Mouse (Mus musculus) adrenal gland, postnatal 36 days (tissue): Measurements from ENCODE around the gene Dld. TPM values are rescaled to one million over a fixed set of nuclear protein-coding genes. Genes with fewer than 3 reads are reported as not detected.

Experiments
- DNase-seq, 2 experiments: peaks; one replicate each; pipeline ENCODE4 v3.0.0; 2021; ENCODE audit warnings: mixed read lengths in 1 of 2
- total RNA-seq, 2 experiments: library from RNA; stranded (reverse); gene quantifications; 2 replicates each; pipeline ENCODE4 v1.2.3; 2021

The Dld gene
- total RNA-seq, 2 experiments from 2014 or later: 290 to 341 TPM

DNA sequence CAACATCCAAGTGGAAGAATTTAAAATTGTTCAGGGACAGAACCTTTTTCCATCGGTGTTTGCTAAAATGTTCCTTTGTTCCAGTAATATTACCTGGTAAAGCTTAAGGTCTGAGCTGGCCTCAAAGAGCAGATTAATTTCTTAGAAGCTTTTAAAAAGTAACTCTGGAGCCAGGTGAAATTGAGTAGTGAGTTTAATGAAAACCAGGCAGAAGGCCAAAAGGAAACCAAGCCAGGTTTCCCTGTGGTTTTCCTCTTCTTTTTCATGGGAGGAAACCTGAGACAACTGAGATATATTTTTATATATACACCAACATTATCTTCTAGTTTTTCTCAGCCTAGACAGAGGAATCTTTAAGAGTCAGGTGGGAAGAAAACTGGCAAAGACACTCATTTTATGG lies 29.7 kb downstream of the Dld start:
- DNase-seq: no peak

DNA sequence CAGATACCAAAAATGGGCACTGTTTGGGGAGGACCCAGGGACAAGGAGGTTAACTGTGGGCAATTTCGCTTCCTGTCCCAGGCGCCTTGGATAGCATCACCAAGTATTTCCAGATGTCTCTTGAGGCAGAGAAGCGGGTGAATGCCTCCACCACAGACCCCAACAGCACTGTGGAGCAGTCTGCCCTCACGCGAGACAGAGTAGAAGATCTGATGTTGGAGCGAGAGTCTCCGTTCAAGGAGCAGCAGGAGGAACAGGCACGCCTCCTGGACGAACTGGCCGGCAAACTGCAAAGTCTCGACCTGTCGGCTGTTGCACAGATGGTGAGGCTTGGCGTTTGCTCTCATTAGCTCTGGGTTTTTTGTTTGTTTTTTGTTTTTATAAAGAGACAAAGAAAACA lies 30.4 kb downstream of the Dld start:
- DNase-seq: no peak

GRCm38 (mm10) chr12:31318409-31318963 lies 32.8 kb downstream of the Dld start:
- peak; percentile 59 to 73 for DNase-seq

DNA sequence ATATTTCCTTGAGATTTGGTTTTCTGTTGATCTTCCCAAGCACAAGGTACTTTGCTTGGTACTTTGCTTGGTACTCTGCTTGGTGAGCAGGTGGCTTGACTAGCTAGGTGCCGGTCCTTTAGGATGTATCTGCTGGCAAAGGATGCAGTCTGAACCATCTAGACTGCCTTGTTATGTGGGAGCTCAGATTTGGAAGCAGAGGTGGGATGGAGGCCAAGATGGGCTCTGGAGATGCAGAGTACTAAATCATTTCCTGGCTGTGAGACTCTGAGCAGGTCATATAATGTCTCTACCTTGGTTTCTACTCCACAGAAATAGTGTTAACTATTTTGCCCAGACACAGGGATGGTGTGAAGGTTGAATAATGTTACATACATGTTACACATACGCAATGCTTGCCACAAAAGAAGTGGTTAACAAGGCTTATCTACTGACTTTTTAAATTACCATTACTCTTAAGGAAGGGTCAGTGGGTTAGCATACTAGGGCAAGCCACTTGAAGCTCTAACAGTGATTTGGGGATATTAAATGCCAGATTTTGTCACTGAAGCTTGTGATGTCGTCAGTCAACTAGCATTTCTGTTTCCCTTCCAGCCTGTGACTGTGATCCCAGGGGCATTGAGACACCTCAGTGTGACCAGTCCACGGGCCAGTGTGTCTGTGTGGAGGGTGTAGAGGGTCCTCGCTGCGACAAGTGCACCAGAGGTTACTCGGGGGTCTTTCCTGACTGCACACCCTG lies 33.4 kb downstream of the Dld start:
- DNase-seq: no peak

DNA sequence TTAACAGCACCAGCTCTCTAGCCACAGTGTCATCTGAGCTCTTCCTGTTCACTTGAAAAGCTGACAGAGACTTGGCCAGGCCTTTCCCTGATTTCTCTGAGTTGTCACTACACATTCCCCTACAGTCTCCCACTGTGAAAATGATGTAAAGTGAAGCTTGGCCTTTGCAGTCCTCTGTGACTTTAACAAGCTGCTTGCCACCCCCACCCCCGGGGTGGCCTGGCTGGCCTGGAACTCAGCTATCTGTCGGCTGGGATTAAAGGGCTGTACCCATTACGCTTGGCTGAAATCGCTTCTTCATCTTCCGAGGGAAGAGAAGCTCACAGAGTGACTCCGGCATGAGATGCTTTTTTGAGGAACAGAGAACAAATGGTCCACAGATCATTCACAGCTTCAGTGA lies 35.3 kb downstream of the Dld start:
- no peak for DNase-seq

DNA sequence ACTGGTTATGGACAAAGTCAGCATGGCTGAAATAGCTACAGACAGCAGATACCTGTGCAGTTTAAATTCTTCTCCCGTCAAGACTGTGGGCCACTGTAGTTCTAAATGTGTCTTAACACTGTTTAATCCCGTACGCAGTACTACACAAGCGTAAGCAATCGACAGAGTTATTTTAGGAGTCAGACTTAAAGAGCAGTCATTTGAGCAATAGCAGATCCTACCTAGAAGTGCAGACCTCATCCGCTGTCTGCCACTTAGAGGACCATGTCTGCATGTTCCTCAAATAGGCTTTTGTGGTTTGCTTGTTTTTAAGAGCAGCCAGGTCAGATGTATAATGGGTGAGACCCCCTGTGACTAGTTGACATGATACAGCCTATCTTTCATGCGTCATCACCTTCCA lies 36.9 kb downstream of the Dld start:
- no peak for DNase-seq

- no peak for DNase-seq
These were observed 38.1 kb downstream of the Dld start for GRCm38 (mm10) chr12:31313136-31313535.

DNA sequence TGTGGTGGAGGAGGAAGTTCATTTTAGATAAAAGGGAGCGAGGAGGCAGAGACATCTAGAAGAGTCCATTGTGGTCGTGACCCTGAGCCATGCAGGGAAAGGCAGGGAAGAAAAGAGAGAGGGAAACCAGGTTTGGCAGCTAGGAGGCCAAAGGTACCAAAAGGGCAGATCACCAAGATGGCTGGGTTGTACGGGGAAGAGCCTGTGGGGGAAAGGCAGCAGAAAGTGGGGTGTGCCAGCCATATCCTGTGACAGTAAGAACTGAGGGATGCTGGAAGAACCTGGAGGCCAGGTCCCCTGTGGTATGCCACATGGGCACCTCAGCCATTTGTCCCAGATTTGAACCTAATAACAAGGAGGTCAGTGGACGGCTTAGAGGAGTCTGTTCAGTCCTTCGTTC lies 39.0 kb downstream of the Dld start:
- no peak for DNase-seq

GRCm38 (mm10) chr12:31311671-31312265 lies 39.5 kb downstream of the Dld start:
- DNase-seq: no peak

DNA sequence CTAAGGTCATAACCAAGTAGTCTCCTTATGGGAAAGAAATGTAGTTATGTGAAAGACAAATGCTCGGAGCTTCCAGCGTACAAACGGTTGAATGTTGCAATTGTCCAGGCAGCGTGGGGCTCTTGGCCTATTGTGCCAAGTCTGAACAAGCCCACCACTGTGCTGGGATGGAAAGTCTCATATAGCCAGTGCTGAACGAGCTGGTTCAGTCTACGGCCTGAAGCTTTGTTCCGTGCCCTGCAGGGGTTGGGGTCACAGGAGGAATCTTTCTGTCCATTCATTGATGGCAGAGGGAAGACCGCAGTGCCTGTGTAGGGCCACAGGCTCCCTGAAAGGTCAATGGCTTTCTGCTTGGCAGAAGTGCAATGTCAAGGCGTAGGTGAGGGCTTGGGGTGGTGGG lies 40.6 kb downstream of the Dld start:
- DNase-seq: no peak

- no peak for DNase-seq
These were observed 43.5 kb downstream of the Dld start for GRCm38 (mm10) chr12:31307756-31308155.

- no peak for DNase-seq
These were observed 44.2 kb downstream of the Dld start for GRCm38 (mm10) chr12:31307011-31307410.

DNA sequence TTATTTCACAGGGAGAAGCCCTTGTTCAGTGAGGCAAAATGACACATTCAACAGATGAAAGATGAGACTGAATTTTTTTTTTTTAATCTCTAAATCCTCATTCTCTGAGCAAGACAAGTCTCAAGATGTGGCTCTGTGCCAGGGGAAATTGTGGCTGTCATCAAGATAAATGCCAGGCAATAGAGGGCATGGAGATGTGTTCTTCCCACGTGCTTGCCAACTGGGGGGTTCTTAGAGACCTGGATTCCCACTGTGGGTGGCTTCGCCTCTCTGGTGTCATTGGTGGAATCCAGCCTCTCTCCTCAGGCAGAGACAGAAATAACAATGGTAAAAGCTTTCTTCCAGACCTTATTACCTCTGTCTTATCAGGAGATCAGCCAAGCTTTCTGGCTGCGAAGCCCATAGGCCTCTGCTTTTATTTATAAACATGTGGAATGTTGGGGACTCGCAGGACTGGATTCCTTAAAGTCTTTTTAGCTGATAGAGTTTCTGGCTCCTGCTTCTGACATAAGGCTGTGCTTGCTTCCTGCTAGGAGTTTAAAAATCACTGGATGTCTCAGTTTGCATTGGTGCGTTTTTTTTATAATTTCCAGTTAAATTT lies 45.1 kb downstream of the Dld start:
- peak; percentile 58 to 64 for DNase-seq

GRCm38 (mm10) chr12:31302766-31303511 lies 48.3 kb downstream of the Dld start:
- peak in 1 of 2 experiments; percentile 42 for DNase-seq

DNA sequence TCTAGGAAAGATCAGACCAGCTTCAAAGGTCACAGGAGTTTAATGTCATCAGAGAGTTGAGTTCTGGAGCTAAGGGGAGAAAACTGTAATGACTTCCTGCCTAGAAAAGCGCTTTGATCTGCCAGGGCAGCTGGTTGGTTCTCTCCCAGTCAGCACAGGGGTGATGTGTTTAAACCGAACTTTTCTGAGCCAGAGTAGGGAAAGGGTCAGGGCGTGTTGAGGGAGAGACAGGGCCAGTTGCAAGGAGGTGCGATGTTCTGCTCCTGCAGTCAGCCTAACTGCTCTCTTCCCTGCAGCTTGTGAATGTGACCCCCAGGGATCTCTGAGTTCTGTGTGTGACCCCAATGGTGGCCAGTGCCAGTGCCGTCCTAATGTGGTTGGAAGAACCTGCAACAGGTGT lies 49.0 kb downstream of the Dld start:
- peak; percentile 44 to 60 for DNase-seq

DNA sequence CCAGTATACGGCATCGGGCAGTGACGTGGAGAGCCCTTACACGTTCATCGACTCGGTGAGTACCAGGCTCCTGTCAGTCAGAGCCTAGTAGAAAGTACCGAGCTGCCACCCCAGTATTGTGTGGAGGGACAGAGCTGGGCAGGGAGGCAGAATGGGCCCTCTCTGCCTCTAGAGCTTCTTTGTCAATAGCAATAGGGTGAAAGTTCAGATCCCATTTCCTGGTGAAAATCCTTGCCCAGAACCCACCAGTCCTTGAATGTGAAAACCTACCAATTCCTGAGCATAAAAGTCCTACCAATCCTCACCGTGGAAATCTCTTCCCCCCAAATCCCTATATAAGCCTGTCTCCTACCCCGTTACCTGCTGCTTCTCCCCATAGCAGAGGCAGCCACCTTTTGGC lies 51.0 kb downstream of the Dld start:
- no peak for DNase-seq

DNA sequence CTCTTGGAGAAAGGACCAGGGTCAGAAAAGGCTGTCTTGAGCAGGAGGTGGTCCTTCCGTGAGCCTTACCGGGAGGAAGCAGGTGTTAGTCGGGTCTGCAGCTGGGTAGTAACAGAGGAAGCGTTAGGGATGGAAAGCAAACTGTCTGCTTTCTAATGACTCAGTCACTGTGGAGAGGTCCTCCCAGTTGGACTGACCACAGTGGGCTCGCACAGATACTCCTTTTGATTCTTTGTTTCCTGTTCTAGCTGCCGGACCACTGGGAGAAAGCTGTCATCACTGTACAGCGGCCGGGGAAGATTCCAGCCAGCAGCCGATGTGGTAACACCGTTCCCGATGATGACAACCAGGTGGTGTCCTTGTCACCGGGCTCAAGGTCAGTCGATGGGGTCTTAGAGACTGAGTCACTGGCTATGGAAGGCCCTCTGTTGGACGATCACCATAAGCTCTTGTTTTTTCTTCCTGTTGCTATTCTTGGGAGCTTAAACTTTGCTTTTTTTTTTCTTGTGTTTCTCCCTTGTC lies 51.5 kb downstream of the Dld start:
- peak; percentile 83 to 86 for DNase-seq

- DNase-seq: peak in 1 of 2 experiments; percentile 35
These were observed 52.1 kb downstream of the Dld start for GRCm38 (mm10) chr12:31299126-31299525.

GRCm38 (mm10) chr12:31298530-31298929 lies 52.7 kb downstream of the Dld start:
- no peak for DNase-seq

GRCm38 (mm10) chr12:31298122-31298521 lies 53.1 kb downstream of the Dld start:
- no peak for DNase-seq

- DNase-seq: no peak
These were observed 55.2 kb downstream of the Dld start for GRCm38 (mm10) chr12:31296097-31296496.

GRCm38 (mm10) chr12:31295505-31295904 lies 55.7 kb downstream of the Dld start:
- no peak for DNase-seq
